ENCODE assay signal across 14 mouse cellular contexts in the genomic region with DNA sequence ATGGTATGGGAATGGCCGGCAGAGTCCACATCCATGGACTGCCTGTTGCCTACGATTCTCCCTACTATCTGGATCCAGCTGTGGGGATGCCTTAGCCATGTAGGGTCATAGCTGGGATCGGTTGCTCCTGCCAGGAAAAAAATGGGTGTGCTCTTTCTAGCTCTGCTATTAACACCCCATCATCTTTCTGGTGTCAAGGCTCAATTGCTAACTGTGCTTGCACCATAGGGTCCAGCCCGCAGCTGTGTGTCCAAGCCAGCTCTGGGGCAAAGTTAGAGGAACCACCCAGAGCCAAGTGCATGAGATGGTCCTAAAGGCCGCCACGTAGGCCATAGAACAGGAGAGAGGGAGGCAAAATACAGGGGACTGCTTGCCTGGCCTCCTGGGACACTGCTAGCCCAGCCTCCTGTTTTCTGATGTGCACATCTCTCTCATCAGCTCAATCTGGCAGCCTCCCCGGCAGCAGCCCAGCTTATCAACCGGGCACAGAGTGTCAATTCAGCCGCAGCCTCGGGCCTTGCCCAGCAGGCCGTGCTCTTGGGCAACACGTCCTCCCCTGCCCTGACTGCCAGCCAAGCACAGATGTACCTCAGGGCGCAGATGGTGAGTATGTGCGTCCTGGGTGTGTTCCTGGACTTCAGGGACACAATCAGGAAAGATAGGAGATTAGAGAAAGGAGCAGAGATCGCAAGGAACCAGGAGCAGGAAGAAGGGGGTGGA. TPM values are rescaled to one million over a fixed set of nuclear protein-coding genes. Genes with fewer than 3 reads are reported as not detected.
DNase-seq lines count a peak whose midpoint lies in the region; ATAC-seq and TF ChIP-seq lines count a peak whose summit lies in the region.
"Had no signal": no experiment of that assay in that cellular context is flagged by ENCODE, and none has a peak within 500 bp of the region (broad histone marks: within the 10 kb centered on the region; RNA-seq: fewer than 3 reads in every experiment).

No protein-coding gene starts in this region.

- H3K27me3 ChIP-seq in cerebellum, adult 2 months (ENCODE audit: control insufficient read depth, insufficient read depth, low read length) = no peaks in the 10 kb centered on the region
- H3K27me3 ChIP-seq in embryonic facial prominence, embryonic 10.5 days (replicated peaks; ENCODE audit: low read depth, poor library complexity, severe bottlenecking) = peaks cover 36% of the 10 kb centered on the region

- peaks cover 40% of the 10 kb centered on the region for H3K4me1 ChIP-seq in cerebellum, adult 2 months (ENCODE audit: control insufficient read depth, insufficient read depth, low read length)
- peaks cover 59% of the 10 kb centered on the region for H3K4me1 ChIP-seq in embryonic facial prominence, embryonic 10.5 days

- DNase-seq in lung, postnatal 10 days = peak; percentile 3
- DNase-seq in lung, adult 18-20 months = no peak
- DNase-seq in cerebellum, adult 2 months = peak; percentile 63 to 65
- DNase-seq in embryonic facial prominence, embryonic 10.5 days (ENCODE audit: low spot score) = no peak
- DNase-seq in left cerebral cortex, adult 18-20 months (ENCODE audit: low spot score in 2 of 2) = no peak
- DNase-seq in Muller cell, postnatal 12 days (ENCODE audit: inconsistent ontology term) = no peak
- DNase-seq: gastrocnemius, postnatal 10 days; thymus, postnatal 36 days had no signal

- 45% methylated on average over 15 of the region's 15 CpGs for WGBS in cerebellum, adult 2 months
- 81% methylated on average over 15 of the region's 15 CpGs for WGBS in embryonic facial prominence, embryonic 10.5 days

- H3K36me3 ChIP-seq in embryonic facial prominence, embryonic 10.5 days (replicated peaks) = peaks cover 4% of the 10 kb centered on the region
- H3K36me3 ChIP-seq: embryonic facial prominence, embryonic 13.5 days; forebrain, embryonic 12.5 days had no signal

- H3K4me3 ChIP-seq in cerebellum, adult 2 months (replicated peaks; ENCODE audit: insufficient read depth, low read depth, low read length) = no peak overlapping the region
- no peak overlapping the region for H3K4me3 ChIP-seq in embryonic facial prominence, embryonic 10.5 days
- H3K4me3 ChIP-seq: embryonic facial prominence, embryonic 13.5 days; forebrain, embryonic 12.5 days; kidney, embryonic 15.5 days had no signal

- no peak for TF ChIP-seq POLR2A in cerebellum, adult 2 months (IDR thresholded peaks at IDR 0.05; ENCODE audit: borderline replicate concordance, insufficient read depth, low read length)

- H3K27ac ChIP-seq in cerebellum, adult 2 months (ENCODE audit: insufficient read depth, low read length) = peak overlapping the region; percentile 15; the same call in 1 of the 2 replicates
- H3K27ac ChIP-seq in embryonic facial prominence, embryonic 10.5 days (replicated peaks) = 0 out of 2 replicates have a peak overlapping the region, but pooled peaks have one; percentile 12
- H3K27ac ChIP-seq: embryonic facial prominence, embryonic 13.5 days; forebrain, embryonic 12.5 days; kidney, embryonic 15.5 days had no signal

- H3K9me3 ChIP-seq in embryonic facial prominence, embryonic 10.5 days = no peaks in the 10 kb centered on the region
- H3K9me3 ChIP-seq: embryonic facial prominence, embryonic 13.5 days; forebrain, embryonic 12.5 days; kidney, embryonic 15.5 days had no signal

- peak; percentile 20; the same call in 1 of the 2 replicates for ATAC-seq in megakaryocyte, adult 5-6 weeks (ENCODE audit: poor library complexity, severe bottlenecking)
- ATAC-seq: CD4-positive, CD25-positive, alpha-beta regulatory T cell, adult 4 months had no signal

- no peak for TF ChIP-seq CTCF in cerebellum, adult 2 months (IDR thresholded peaks at IDR 0.05; ENCODE audit: borderline replicate concordance, insufficient read depth, low read depth, low read length)

RNA-seq across cellular contexts. Expression of gene A3galt2, which starts 45.9 kb away (rescaled TPM):
- polyA plus RNA-seq in cerebellum, adult 2 months (2012; rRNA removed) = 1.9 and 2.4 TPM in 2 replicates
- polyA plus RNA-seq in embryonic facial prominence, embryonic 10.5 days (2016; fragmentation: Nextera tagmentation; extraction: Ambion mirVana) = 0.09 and 0.12 TPM in 2 replicates
- total RNA-seq in megakaryocyte, adult 5-6 weeks (2015) = 0.09 and 0.21 TPM in 2 replicates
- total RNA-seq in megakaryocyte, adult 5-6 weeks (2017) = 0.11 TPM in 1 of 2 replicates, not detected in the other
- under 1 TPM; 0.28 to 0.37 TPM for total RNA-seq in left cerebral cortex, adult 18-20 months (2021)
- total RNA-seq: hematopoietic stem cell, adult 5-6 weeks had no signal

RNA-seq across cellular contexts. Expression of gene Phc2, which starts 54.7 kb away (rescaled TPM):
- polyA plus RNA-seq in cerebellum, adult 2 months (2012; rRNA removed) = 133 and 144 TPM in 2 replicates
- 69.5 and 84.4 TPM in 2 replicates for polyA plus RNA-seq in embryonic facial prominence, embryonic 10.5 days (2016; fragmentation: Nextera tagmentation; extraction: Ambion mirVana)
- total RNA-seq in megakaryocyte, adult 5-6 weeks (2015) = 34.1 and 34.5 TPM in 2 replicates
- 17.0 and 18.8 TPM in 2 replicates for total RNA-seq in megakaryocyte, adult 5-6 weeks (2017)
- total RNA-seq in left cerebral cortex, adult 18-20 months (2021) = 10 to 100 TPM; 89.1 to 89.2 TPM

Comparison
In these comparisons a context has a peak if more than half of its experiments do, and no peak if none do; other contexts are left out.
1. DNase-seq: peak in lung, postnatal 10 days (single experiment) and cerebellum, adult 2 months (2 of 2); none in lung, adult 18-20 months (0 of 2), embryonic facial prominence, embryonic 10.5 days (single experiment), left cerebral cortex, adult 18-20 months (0 of 2) and Muller cell, postnatal 12 days (single experiment).